Mouse (Mus musculus): ENCODE results near the gene Ddah1. TPM values are rescaled to one million over a fixed set of nuclear protein-coding genes. Genes with fewer than 3 reads are reported as not detected.

The Ddah1 gene
- polyA plus RNA-seq, 1 experiment from 2014 or later, result 20.2 TPM

DNA sequence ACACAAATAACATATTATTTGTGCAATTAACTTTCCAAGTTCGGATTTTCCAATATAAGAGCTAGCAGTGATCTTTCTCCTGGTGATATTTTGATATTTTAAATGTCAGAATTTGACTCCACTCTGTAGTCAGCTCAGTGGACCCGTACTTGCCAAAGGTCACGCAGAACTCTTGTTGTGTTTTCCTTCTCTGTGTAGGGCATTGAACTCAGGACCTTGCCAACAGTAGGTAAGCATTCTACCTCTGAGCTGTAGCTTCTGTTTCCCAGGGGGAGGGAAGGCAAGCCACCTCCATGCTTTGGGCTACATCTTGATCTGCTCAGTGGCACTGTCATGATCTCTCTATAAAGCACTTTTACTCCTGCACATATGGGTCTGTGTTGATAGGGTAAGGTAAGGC, 2.1 kb downstream of the Ddah1 start:
- Histone ChIP-seq H3K27me3 (ENCODE audit: control insufficient read depth, insufficient read depth, low read length) (no peaks in the 10 kb centered on the region), H3K36me3 (ENCODE audit: control insufficient read depth, insufficient read depth, low read length) (no peaks in the 10 kb centered on the region), H3K27ac (replicated peaks) (no peak overlapping the region), H3K4me2 (replicated peaks; ENCODE audit: low read depth) (no peak overlapping the region), H3K4me3 (ENCODE audit: low read depth, low read length) (no peak overlapping the region), H3K9ac (ENCODE audit: low read length) (no peak overlapping the region), H3K4me1 (replicated peaks; ENCODE audit: control insufficient read depth, insufficient read depth) (peaks cover 4% of the 10 kb centered on the region), H3K9me3 (ENCODE audit: control insufficient read depth, low read length) (no peaks in the 10 kb centered on the region)
- WGBS, result 94% methylated on average over 3 of the region's 3 CpGs
- ATAC-seq (ENCODE audit: low FRiP score, low TSS enrichment) (no peak), DNase-seq (ENCODE audit: low spot score) (no peak)
- no peak for TF ChIP-seq EP300 (optimal IDR thresholded peaks at IDR 0.05)
- TF ChIP-seq CTCF (IDR thresholded peaks at IDR 0.05; ENCODE audit: low read depth), result no peak

DNA sequence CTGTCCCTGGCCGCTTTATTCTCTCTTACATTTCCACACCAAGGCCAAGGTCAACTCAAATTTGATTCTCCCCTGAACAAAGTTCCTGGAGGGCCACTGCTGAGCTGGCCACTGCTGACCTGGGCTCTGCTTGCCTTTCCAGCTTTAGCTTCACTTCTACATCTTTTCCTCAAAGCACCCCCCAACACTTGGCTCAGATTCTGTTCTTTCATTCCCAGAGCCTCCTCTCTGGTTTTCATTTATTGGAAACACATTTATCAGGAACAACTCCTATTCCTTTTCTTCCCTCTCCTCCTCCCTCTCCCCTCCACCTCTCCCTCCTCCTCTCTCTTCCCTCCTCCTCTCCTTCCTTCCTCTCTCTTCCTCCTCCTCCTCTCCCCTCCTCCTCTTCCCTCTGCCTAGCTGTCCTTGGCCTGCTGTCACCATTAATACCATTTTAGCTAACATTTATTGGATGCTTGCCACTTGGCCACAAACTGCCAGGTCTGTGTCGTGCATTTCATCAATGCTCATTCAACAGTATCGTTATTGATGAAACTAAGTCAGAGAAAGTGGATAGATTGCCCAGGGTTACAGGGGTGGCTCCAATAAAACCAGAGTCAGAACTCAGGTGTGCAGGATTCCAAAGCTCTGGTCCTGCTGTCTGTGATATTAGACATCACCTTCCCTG, 3.2 kb downstream of the Ddah1 start:
- no peak for ATAC-seq (ENCODE audit: low FRiP score, low TSS enrichment)
- H3K4me3 ChIP-seq (ENCODE audit: low read depth, low read length), result no peak overlapping the region
- no peaks in the 10 kb centered on the region for H3K36me3 ChIP-seq (ENCODE audit: control insufficient read depth, insufficient read depth, low read length)
- H3K4me2 ChIP-seq (replicated peaks; ENCODE audit: low read depth), result no peak overlapping the region
- H3K4me1 ChIP-seq (replicated peaks; ENCODE audit: control insufficient read depth, insufficient read depth), result peaks cover 4% of the 10 kb centered on the region
- no peak overlapping the region for H3K9ac ChIP-seq (ENCODE audit: low read length)
- no peaks in the 10 kb centered on the region for H3K27me3 ChIP-seq (ENCODE audit: control insufficient read depth, insufficient read depth, low read length)
- DNase-seq (ENCODE audit: low spot score), result no peak
- no peaks in the 10 kb centered on the region for H3K9me3 ChIP-seq (ENCODE audit: control insufficient read depth, low read length)
- 63% methylated on average over 3 of the region's 3 CpGs for WGBS
- TF ChIP-seq CTCF (IDR thresholded peaks at IDR 0.05; ENCODE audit: low read depth) (no peak), EP300 (optimal IDR thresholded peaks at IDR 0.05) (no peak)
- H3K27ac ChIP-seq (replicated peaks), result no peak overlapping the region

DNA sequence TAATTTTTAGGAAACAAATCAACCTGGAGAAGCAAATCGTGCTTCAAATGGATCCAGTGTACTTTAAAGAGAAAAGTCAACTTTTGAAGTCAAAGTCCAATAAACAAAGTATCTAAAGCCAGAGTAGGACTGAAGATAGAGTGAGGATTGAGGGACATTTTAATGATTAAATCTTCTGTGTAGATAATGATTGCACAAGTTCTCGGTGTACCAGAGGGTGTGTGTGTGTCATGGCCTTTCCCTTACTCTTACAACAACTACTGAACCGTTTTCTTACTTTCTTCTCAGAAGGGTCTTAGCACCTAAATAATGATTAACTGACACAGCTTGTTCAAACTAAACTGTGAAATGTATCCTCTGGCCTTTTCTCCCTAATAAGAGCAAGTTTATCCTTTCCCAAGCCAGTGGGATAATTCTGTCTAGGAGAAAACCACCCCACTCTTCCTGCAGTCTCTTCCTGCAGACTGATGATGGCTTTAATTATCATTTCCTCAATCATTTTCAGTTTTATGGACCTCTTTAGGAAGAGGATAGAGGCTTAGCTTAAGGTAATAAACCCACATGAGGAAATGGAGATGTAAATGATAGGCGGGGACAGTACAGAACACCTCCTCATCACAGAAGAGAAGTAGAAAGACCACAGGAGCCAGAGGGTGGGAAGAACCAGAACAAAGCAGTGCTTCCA, 4.6 kb downstream of the Ddah1 start:
- Histone ChIP-seq H3K36me3 (ENCODE audit: control insufficient read depth, insufficient read depth, low read length) (no peaks in the 10 kb centered on the region), H3K4me2 (replicated peaks; ENCODE audit: low read depth) (no peak overlapping the region), H3K4me1 (replicated peaks; ENCODE audit: control insufficient read depth, insufficient read depth) (peaks cover 4% of the 10 kb centered on the region), H3K27me3 (ENCODE audit: control insufficient read depth, insufficient read depth, low read length) (no peaks in the 10 kb centered on the region), H3K27ac (replicated peaks) (no peak overlapping the region), H3K9me3 (ENCODE audit: control insufficient read depth, low read length) (no peaks in the 10 kb centered on the region), H3K9ac (ENCODE audit: low read length) (no peak overlapping the region), H3K4me3 (ENCODE audit: low read depth, low read length) (no peak overlapping the region)
- 50% methylated on average over 4 of the region's 4 CpGs for WGBS
- no peak for TF ChIP-seq EP300 (optimal IDR thresholded peaks at IDR 0.05)
- no peak for TF ChIP-seq CTCF (IDR thresholded peaks at IDR 0.05; ENCODE audit: low read depth)
- ATAC-seq (ENCODE audit: low FRiP score, low TSS enrichment) (no peak), DNase-seq (ENCODE audit: low spot score) (no peak)

DNA sequence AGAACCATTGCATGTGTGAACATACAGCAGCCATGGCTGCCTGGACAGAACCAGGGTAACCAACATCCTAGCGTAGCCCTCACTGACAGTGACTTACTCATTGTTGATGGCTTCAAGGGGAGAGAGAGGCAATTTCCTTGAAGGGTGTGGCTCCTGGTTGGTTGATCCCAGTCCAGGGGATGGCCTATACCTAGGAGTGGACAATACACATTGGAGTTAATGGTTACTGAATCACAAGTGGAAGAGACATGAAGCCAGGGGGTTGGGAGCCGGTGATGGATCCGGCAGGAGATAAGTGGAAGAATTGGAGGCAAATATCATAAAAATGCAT, 5.1 kb downstream of the Ddah1 start:
- ATAC-seq (ENCODE audit: low FRiP score, low TSS enrichment) (no peak), DNase-seq (ENCODE audit: low spot score) (no peak)
- no peak overlapping the region for H3K27ac ChIP-seq (replicated peaks)
- whole genome bisulfite sequencing, result 94% methylated on average over 3 of the region's 3 CpGs
- no peaks in the 10 kb centered on the region for H3K36me3 ChIP-seq (ENCODE audit: control insufficient read depth, insufficient read depth, low read length)
- H3K9me3 ChIP-seq (ENCODE audit: control insufficient read depth, low read length), result no peaks in the 10 kb centered on the region
- no peak overlapping the region for H3K4me2 ChIP-seq (replicated peaks; ENCODE audit: low read depth)
- no peaks in the 10 kb centered on the region for H3K27me3 ChIP-seq (ENCODE audit: control insufficient read depth, insufficient read depth, low read length)
- no peak overlapping the region for H3K9ac ChIP-seq (ENCODE audit: low read length)
- peaks cover 4% of the 10 kb centered on the region for H3K4me1 ChIP-seq (replicated peaks; ENCODE audit: control insufficient read depth, insufficient read depth)
- no peak for TF ChIP-seq EP300 (optimal IDR thresholded peaks at IDR 0.05)
- TF ChIP-seq CTCF (IDR thresholded peaks at IDR 0.05; ENCODE audit: low read depth), result no peak
- no peak overlapping the region for H3K4me3 ChIP-seq (ENCODE audit: low read depth, low read length)

DNA sequence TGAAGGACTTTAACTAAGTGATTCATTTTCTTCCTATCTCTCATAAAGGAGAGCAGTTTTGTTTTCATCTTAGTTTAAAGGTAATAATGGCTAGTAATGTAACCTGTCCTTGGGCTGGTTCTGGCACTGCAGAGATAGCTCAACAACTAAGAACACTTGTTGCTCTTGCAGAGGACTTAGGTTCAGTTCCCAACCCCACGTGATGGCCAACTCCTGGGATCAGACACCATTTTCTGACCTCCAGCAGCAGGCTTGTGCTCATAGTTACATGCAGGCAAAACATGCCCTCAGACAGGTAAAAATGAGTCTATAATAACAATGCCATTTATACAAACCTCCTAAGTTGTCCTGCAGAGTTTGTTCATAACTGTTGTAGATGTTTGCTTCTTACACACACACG, 5.9 kb downstream of the Ddah1 start:
- ATAC-seq (ENCODE audit: low FRiP score, low TSS enrichment), result no peak
- WGBS, result 68% methylated on average over 2 of the region's 2 CpGs
- H3K4me2 ChIP-seq (replicated peaks; ENCODE audit: low read depth), result no peak overlapping the region

DNA sequence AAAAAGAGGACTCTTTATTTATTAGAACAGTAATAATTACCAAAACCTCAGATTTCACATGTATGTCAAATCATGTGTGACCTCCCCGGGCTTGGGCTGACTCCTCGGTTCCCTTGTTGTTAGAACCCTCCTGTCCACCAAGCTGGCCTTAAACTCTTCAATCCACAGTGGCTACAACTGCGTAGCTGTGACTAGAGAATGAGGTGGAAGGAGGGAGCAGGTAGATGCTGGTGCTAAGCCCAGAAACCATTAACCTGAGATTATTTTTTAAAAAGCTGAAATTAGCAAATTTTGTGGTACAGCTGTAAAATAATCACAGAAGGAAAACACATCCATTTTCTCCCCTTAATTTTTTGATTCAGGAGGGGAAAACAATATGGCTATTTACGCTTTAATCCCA, 10.0 kb downstream of the Ddah1 start:
- Histone ChIP-seq H3K4me3 (ENCODE audit: low read depth, low read length) (no peak overlapping the region), H3K36me3 (ENCODE audit: control insufficient read depth, insufficient read depth, low read length) (no peaks in the 10 kb centered on the region), H3K4me2 (replicated peaks; ENCODE audit: low read depth) (no peak overlapping the region), H3K27ac (replicated peaks) (no peak overlapping the region), H3K9me3 (ENCODE audit: control insufficient read depth, low read length) (no peaks in the 10 kb centered on the region), H3K27me3 (ENCODE audit: control insufficient read depth, insufficient read depth, low read length) (no peaks in the 10 kb centered on the region), H3K4me1 (replicated peaks; ENCODE audit: control insufficient read depth, insufficient read depth) (no peaks in the 10 kb centered on the region), H3K9ac (ENCODE audit: low read length) (no peak overlapping the region)
- ATAC-seq (ENCODE audit: low FRiP score, low TSS enrichment) (no peak), DNase-seq (ENCODE audit: low spot score) (no peak)
- WGBS, result 89% methylated on average over 4 of the region's 4 CpGs
- TF ChIP-seq EP300 (optimal IDR thresholded peaks at IDR 0.05) (no peak), CTCF (IDR thresholded peaks at IDR 0.05; ENCODE audit: low read depth) (no peak)

More for the DNA sequence above, 5.9 kb downstream of the Ddah1 start:
- TF ChIP-seq EP300 (optimal IDR thresholded peaks at IDR 0.05), result no peak
- no peaks in the 10 kb centered on the region for H3K36me3 ChIP-seq (ENCODE audit: control insufficient read depth, insufficient read depth, low read length)
- H3K4me3 ChIP-seq (ENCODE audit: low read depth, low read length), result no peak overlapping the region
- H3K9me3 ChIP-seq (ENCODE audit: control insufficient read depth, low read length), result no peaks in the 10 kb centered on the region
- no peak overlapping the region for H3K9ac ChIP-seq (ENCODE audit: low read length)
- H3K27me3 ChIP-seq (ENCODE audit: control insufficient read depth, insufficient read depth, low read length), result no peaks in the 10 kb centered on the region
- no peak overlapping the region for H3K27ac ChIP-seq (replicated peaks)
- DNase-seq (ENCODE audit: low spot score), result no peak
- H3K4me1 ChIP-seq (replicated peaks; ENCODE audit: control insufficient read depth, insufficient read depth), result no peaks in the 10 kb centered on the region
